Mouse (Mus musculus) lung, embryonic 14.5 days (tissue): Measurements from ENCODE around the gene Ebi3. TPM values are rescaled to one million over a fixed set of nuclear protein-coding genes. Genes with fewer than 3 reads are reported as not detected.

ENCODE experiments used
- ATAC-seq: fragments of 200-750 bp; cut with Nextera tagmentation; 2 replicates; pipeline ENCODE4 v1.8.0; 2017; ENCODE audit warnings: mild to moderate bottlenecking, moderate TSS enrichment, moderate library complexity; ENCODE audit not compliant: insufficient read depth
- DNase-seq: peaks from one replicate; pipeline ENCODE4 v3.0.0-alpha.2; 2015
- H3K27ac ChIP-seq: fragments of 300-500 bp; sonication (generic); 2 replicates; pipeline ENCODE4 v1.5.1; 2014; ENCODE audit warnings: low read depth, mild to moderate bottlenecking, moderate library complexity
- H3K27me3 ChIP-seq: fragments of 300-500 bp; sonication (generic); 2 replicates; pipeline ENCODE4 v1.6.1; 2014; ENCODE audit warnings: low read length, control low read depth; ENCODE audit not compliant: insufficient read depth
- H3K36me3 ChIP-seq: fragments of 300-500 bp; sonication (generic); 2 replicates; pipeline ENCODE4 v1.6.1; 2014; ENCODE audit warnings: control low read depth; ENCODE audit not compliant: insufficient read depth
- H3K4me1 ChIP-seq: fragments of 300-500 bp; sonication (generic); 2 replicates; pipeline ENCODE4 v1.6.1; 2014; ENCODE audit warnings: antibody characterized with exemption, control low read depth; ENCODE audit not compliant: insufficient read depth
- H3K4me2 ChIP-seq: fragments of 300-500 bp; sonication (generic); 2 replicates; pipeline ENCODE4 v1.6.1; 2014; ENCODE audit warnings: mild to moderate bottlenecking
- H3K4me3 ChIP-seq: fragments of 300-500 bp; sonication (generic); 2 replicates; pipeline ENCODE4 v1.5.1; 2014; ENCODE audit warnings: low read depth, low read length
- H3K9ac ChIP-seq: fragments of 300-500 bp; sonication (generic); 2 replicates; pipeline ENCODE4 v1.6.1; 2014
- H3K9me3 ChIP-seq: fragments of 300-500 bp; sonication (generic); 2 replicates; pipeline ENCODE4 v1.6.1; 2016; ENCODE audit warnings: low read depth, low read length, control low read depth
- CTCF ChIP-seq: IDR thresholded peaks from 2 replicates; pipeline ENCODE4 v1.5.1; 2016; ENCODE audit warnings: antibody characterized with exemption, low read depth
- WGBS: fragments of 180-500 bp; shearing (Covaris S2); extraction: QIAGEN DNeasy Blood & Tissue Kit; methylation state at CpG from one replicate; pipeline ENCODE4 v1.1.7; 2014; 5-methylcytosine and 5-hydroxymethylcytosine counted together
- polyA plus RNA-seq: library from polyadenylated mRNA; unstranded; fragments of >200 nt; fragmentation: Nextera tagmentation; extraction: Ambion mirVana; gene quantifications from 2 replicates; pipeline ENCODE4 v1.2.1, GENCODE M21; 2014

Ebi3 gene
- polyA plus RNA-seq = 0.84 and 1.7 TPM in 2 replicates

DNA sequence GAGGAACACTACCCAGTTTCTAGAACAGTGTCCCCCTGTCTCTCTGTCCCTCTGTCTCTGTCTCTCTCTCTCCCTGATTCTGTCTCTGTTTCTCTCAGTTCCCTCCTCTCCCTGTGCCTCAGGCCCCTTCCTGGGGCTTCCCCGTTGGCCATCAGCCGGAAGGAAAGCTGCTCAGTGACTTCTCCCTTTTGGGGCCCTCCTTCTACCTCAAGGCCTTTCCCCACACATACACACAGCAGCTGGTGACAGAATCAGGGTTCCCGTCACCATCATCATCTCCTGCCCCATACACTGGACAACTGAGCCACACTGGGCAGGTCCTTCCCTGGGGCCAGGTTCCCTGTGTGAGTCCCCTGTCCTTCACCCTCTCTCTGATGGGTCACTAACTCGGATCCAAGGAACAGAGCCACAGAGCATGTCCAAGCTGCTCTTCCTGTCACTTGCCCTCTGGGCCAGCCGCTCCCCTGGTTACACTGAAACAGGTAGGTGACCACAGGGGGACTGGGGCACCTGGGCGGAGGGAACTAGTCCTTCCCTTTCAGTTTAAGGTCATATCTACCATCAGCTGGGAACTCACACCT lies at the start of gene Ebi3:
TSS of gene Ebi3 (plus strand) at position 194 of the 581 bp plus-strand sequence.
- 60% methylated on average over 6 of the region's 6 CpGs for WGBS
- no peaks in the 10 kb centered on the region for H3K36me3 ChIP-seq
- H3K9ac ChIP-seq = no peak within 1 kb of the TSS

DNA sequence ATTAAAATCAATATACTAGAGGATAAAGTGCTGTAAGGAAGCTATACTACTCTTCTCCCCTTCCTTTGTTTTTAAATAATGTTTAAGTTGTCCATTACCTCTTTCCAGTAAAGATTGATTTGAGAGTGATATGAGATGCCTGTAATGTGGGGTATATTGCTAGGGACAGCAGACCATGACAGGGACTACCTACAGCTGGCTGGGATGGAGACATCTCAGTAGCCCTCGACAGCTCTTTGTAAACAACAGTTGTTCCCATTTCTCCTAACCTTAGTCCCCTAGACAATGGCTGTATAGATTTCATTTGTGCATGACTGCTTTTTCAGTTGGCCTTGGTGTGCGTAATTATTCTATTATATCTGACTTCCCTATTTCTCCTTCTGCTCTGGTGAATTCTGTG lies 49.4 kb upstream of the Ebi3 start:
- H3K9me3 ChIP-seq = peaks cover 8% of the 10 kb centered on the region; the same call in 1 of the 2 replicates
- TF ChIP-seq CTCF = no peak
- H3K27me3 ChIP-seq = no peaks in the 10 kb centered on the region
- no peak for DNase-seq
- no peak for ATAC-seq
- peaks cover 4% of the 10 kb centered on the region; the same call in 1 of the 2 replicates for H3K36me3 ChIP-seq
- no peak overlapping the region for H3K27ac ChIP-seq
- no peak overlapping the region for H3K9ac ChIP-seq
- H3K4me1 ChIP-seq = no peaks in the 10 kb centered on the region
- no peak overlapping the region for H3K4me3 ChIP-seq
- 54% methylated on average over 2 of the region's 2 CpGs for WGBS
- no peak overlapping the region for H3K4me2 ChIP-seq

More for the DNA sequence above, at the start of gene Ebi3:
- H3K27me3 ChIP-seq = no peaks in the 10 kb centered on the region
- TF ChIP-seq CTCF = no peak
- no peak for DNase-seq
- H3K27ac ChIP-seq = no peak within 1 kb of the TSS
- H3K4me1 ChIP-seq = no peaks in the 10 kb centered on the region
- H3K4me2 ChIP-seq = no peak within 1 kb of the TSS
- H3K9me3 ChIP-seq = no peaks in the 10 kb centered on the region
- H3K4me3 ChIP-seq = no peak within 1 kb of the TSS
- ATAC-seq = no peak

DNA sequence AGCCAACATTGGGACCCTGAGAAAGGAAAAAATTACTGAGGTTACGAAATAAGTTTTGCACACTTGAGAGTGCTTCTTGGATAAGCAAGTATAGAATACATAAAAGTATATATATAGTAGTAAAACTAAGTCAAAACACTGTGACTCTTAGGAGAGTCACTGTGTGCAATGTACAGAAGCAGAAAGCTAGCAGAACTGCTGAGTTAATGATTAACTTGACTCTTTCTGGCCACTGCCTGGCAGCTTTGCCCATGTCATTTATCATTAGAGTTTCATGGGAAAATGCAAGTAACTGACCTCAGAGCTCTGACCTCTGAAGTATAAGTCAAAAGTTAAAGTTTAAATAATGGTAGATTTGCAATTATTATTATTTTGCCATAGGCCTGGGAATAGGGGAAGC lies 48.8 kb upstream of the Ebi3 start:
- peak; percentile 38 for DNase-seq
- Histone ChIP-seq H3K4me2 (no peak overlapping the region), H3K36me3 (no peaks in the 10 kb centered on the region), H3K4me1 (no peaks in the 10 kb centered on the region), H3K9me3 (peaks cover 3% of the 10 kb centered on the region; the same call in 1 of the 2 replicates), H3K27me3 (no peaks in the 10 kb centered on the region), H3K4me3 (no peak overlapping the region), H3K9ac (no peak overlapping the region), H3K27ac (no peak overlapping the region)
- TF ChIP-seq CTCF = no peak
- ATAC-seq = no peak
- WGBS = 80% methylated on average over 1 of the region's 1 CpGs

DNA sequence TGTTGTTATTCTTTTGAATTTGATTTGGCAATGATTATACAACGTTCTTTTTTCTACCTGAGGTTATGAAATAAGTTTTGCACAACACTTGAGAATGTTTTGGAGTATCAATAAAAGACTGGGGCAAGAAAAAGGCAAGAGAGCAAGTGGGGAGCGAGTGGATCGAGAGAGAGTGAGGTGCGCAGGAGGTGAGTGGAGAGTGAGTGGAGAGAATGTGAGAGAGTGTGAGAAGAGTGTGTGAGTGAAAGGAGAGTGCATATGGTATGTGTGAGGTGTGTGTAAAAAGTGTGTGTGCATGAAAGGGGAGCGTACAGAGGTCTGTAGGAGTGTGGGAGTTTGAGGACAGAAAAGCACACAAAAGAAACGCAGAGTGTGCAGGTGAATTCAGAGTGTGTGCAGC lies 48.3 kb upstream of the Ebi3 start:
- DNase-seq (no peak), ATAC-seq (no peak)
- no peaks in the 10 kb centered on the region for H3K9me3 ChIP-seq
- 64% methylated on average over 6 of the region's 6 CpGs for WGBS
- H3K4me2 ChIP-seq = no peak overlapping the region
- no peak for TF ChIP-seq CTCF
- H3K4me1 ChIP-seq = no peaks in the 10 kb centered on the region
- no peak overlapping the region for H3K4me3 ChIP-seq
- no peak overlapping the region for H3K9ac ChIP-seq
- no peak overlapping the region for H3K27ac ChIP-seq
- H3K36me3 ChIP-seq = no peaks in the 10 kb centered on the region
- no peaks in the 10 kb centered on the region for H3K27me3 ChIP-seq

DNA sequence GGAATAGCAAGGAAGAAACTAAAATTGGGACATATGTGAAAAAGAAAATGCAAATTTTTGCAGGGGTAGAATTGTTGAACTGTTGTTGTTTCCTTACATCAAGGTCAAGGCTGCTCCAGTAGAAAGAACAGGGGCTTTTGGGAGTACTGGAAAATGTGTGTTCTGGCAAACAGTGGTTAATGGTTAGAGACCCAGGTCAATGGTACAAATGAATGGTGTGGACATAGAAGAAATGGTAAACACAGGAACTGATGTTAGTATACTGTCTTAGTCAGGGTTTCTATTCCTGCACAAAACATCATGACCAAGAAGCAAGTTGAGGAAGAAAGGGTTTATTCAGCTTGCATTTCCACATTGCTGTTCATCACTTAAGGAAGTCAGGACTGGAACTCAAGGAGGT lies 45.8 kb upstream of the Ebi3 start:
- no peak overlapping the region for H3K4me2 ChIP-seq
- no peaks in the 10 kb centered on the region for H3K27me3 ChIP-seq
- ATAC-seq = no peak
- no peak for TF ChIP-seq CTCF
- H3K4me1 ChIP-seq = no peaks in the 10 kb centered on the region
- DNase-seq = no peak
- H3K4me3 ChIP-seq = no peak overlapping the region
- H3K27ac ChIP-seq = no peak overlapping the region
- no peaks in the 10 kb centered on the region for H3K9me3 ChIP-seq
- no peaks in the 10 kb centered on the region for H3K36me3 ChIP-seq
- H3K9ac ChIP-seq = no peak overlapping the region

DNA sequence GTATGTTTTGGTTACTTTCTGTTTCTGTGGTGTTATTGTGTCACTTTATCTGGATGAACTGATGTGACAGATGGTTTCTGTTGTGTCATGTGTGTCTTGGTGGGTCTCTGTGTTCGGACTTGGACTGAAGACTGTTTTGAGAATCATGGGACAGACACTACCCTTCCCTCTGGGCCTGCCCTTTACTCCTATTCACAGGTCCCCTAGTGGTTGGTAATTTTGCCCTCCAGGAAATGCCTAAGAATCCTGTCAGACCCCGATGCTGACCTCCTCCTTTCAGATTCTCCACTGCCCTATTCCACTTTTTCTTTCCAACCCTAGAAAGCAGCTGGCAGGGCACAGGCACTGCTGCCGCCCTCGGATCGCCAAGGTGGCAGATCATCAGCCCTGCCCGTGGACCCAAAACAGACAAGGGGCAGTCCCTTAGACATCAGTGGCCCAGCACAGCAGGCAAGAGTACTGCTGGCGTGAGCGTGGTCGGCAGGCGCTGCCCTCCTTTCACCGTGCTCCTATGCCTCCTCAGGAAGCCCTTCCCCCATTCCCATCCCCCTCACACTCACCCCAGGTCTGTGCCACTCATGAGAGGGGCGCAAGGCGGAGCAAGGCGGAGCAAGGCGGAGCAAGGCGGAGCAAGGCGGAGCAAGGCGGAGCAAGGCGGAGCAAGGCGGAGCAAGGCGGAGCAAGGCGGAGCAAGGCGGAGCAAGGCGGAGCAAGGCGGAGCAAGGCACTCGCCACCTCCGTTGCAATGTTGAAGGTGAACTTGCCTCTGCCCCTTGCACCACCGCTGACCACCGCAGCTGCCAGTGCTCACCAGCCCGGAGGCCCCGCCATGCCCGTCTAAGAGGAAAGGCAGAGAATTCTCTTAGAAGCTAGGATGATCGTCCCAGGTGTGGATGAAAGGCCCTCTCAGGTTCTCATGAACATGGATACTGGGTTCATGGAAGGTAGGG lies 20.6 kb upstream of the Ebi3 start:
- Histone ChIP-seq H3K4me2 (peak overlapping the region; percentile 87), H3K4me3 (peak overlapping the region; percentile 49), H3K36me3 (no peaks in the 10 kb centered on the region), H3K9ac (peak overlapping the region; percentile 76), H3K9me3 (no peaks in the 10 kb centered on the region), H3K4me1 (no peaks in the 10 kb centered on the region), H3K27me3 (no peaks in the 10 kb centered on the region), H3K27ac (peak overlapping the region; percentile 68)
- DNase-seq = peak; percentile 73
- TF ChIP-seq CTCF = peak; percentile 47
- WGBS = under 1% methylated on average over 28 of the region's 33 CpGs
- peak; percentile 96 for ATAC-seq

DNA sequence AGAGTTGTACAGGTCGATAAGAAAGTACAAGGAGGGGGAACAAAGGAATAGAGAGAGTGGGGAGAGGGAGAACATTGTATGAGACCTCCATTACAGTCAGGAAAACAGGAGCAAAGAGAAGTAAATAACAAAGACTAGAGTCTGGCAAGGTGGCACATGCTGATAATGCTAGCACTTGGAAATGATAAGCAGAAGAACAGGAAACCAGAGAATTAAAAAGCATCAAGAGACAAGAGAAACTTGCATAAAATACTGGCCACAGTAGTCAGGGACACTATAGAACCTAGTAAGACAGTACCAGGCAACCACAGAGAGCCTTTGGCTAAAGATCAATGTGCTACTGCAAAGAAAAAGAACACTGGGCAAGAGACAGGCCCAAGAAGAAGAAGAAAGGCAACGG lies 19.8 kb upstream of the Ebi3 start:
- ATAC-seq = no peak
- Histone ChIP-seq H3K4me2 (peak overlapping the region; percentile 87), H3K27me3 (no peaks in the 10 kb centered on the region), H3K9me3 (no peaks in the 10 kb centered on the region), H3K36me3 (no peaks in the 10 kb centered on the region), H3K9ac (peak overlapping the region; percentile 63; the same call in 1 of the 2 replicates), H3K4me3 (peak overlapping the region; percentile 49), H3K27ac (no peak overlapping the region), H3K4me1 (no peaks in the 10 kb centered on the region)
- 67% methylated on average over 2 of the region's 2 CpGs for WGBS
- no peak for TF ChIP-seq CTCF
- DNase-seq = no peak
